Mouse (Mus musculus): Measurements from ENCODE around the gene Deup1.

DNA sequence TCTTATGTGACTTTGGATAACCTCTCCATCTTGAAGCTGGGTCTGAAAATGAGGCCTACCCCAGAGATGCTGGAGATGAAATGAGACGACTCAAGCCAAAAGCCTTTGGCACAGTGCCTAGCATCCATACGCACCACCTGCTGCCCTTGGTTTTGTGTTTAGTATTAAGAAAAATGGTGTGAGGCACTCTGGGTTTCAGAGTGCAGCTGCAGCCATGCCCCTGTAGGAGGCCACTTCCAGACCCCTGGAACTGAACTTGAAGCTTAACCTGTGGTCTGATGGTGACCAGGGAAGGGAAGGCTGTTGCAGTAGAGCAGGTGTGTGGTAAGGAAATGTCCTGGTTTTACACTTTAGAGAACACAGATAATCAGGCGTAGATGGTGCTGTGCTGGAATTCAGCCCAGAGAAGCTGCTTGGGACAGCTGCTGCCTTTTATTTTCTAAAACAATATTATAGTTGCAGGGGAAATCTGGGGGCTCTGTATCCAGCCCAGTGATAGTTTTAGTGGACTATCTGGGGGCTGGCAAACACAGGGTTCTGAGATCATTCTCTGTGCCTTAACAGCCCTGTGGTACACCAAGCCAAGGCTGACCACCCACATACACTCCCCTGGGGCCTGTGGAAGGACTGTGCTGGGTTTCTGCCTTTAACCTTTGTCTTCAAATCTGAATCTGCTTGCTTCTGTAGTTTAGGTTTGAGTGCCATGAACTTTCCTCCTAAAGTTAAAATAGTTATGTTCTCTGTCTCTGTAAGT lies 117.0 kb downstream of the Deup1 start:
- TF ChIP-seq CHD2 (IDR thresholded peaks at IDR 0.05; ENCODE audit: low read depth, low read length) (no peak), HCFC1 (IDR thresholded peaks at IDR 0.05; ENCODE audit: borderline replicate concordance, insufficient read depth, low read length) (no peak), ZNF384 (IDR thresholded peaks at IDR 0.05; ENCODE audit: low read depth, low read length) (no peak), MAFK (IDR thresholded peaks at IDR 0.05; ENCODE audit: insufficient read depth, low read depth, low read length) (no peak), ZC3H11A (IDR thresholded peaks at IDR 0.05; ENCODE audit: borderline replicate concordance, low read depth, low read length) (no peak)
